Mouse (Mus musculus) hindbrain, embryonic 10.5 days (tissue): Measurements from ENCODE around the gene Sfxn1. TPM values are rescaled to one million over a fixed set of nuclear protein-coding genes. Genes with fewer than 3 reads are reported as not detected.

ENCODE experiments used
- DNase-seq: peaks from one replicate; pipeline ENCODE4 v3.0.0-alpha.2; 2017; ENCODE audit warnings: low spot score
- H3K27ac ChIP-seq: fragments of 300-500 bp; sonication (generic); 2 replicates; pipeline ENCODE4 v1.5.1; 2016; ENCODE audit warnings: mild to moderate bottlenecking, moderate library complexity
- H3K27me3 ChIP-seq: fragments of 300-500 bp; sonication (generic); 2 replicates; pipeline ENCODE4 v1.6.1; 2016; ENCODE audit warnings: mild to moderate bottlenecking; ENCODE audit not compliant: poor library complexity, insufficient read depth, severe bottlenecking
- H3K36me3 ChIP-seq: fragments of 300-500 bp; sonication (generic); 2 replicates; pipeline ENCODE4 v1.6.1; 2016; ENCODE audit warnings: mild to moderate bottlenecking, moderate library complexity
- H3K4me1 ChIP-seq: fragments of 300-500 bp; sonication (generic); replicated peaks from 2 replicates; pipeline ENCODE4 v1.6.1; 2016; ENCODE audit warnings: mild to moderate bottlenecking
- H3K4me3 ChIP-seq: fragments of 300-500 bp; sonication (generic); 2 replicates; pipeline ENCODE4 v1.5.1; 2016; ENCODE audit warnings: mild to moderate bottlenecking, moderate library complexity
- H3K9me3 ChIP-seq: fragments of 300-500 bp; sonication (generic); 2 replicates; pipeline ENCODE4 v1.6.1; 2016; ENCODE audit warnings: mild to moderate bottlenecking, moderate library complexity
- WGBS: fragments of 180-500 bp; shearing (Covaris S2); methylation state at CpG from one replicate; pipeline ENCODE4 v1.1.7; 2016; 5-methylcytosine and 5-hydroxymethylcytosine counted together
- polyA plus RNA-seq: library from polyadenylated mRNA; unstranded; fragments of >200 nt; fragmentation: Nextera tagmentation; extraction: Ambion mirVana; gene quantifications from 2 replicates; pipeline ENCODE4 v1.2.1, GENCODE M21; 2016

Sfxn1 gene
- polyA plus RNA-seq = 66.8 and 70.5 TPM in 2 replicates

- WGBS = under 1% methylated on average over 74 of the region's 74 CpGs
- DNase-seq = peak; percentile 82
Observed at GRCm38 (mm10) chr13:54071606-54072331, at the start of gene Sfxn1. Gene Sfxn1, plus strand, starts transcription at chr13:54071869.

GRCm38 (mm10) chr13:54023311-54023710 lies 48.4 kb upstream of the Sfxn1 start:
- no peak for DNase-seq
- Histone ChIP-seq H3K4me1 (no peaks in the 10 kb centered on the region), H3K27me3 (no peaks in the 10 kb centered on the region), H3K36me3 (no peaks in the 10 kb centered on the region), H3K4me3 (no peak overlapping the region), H3K27ac (no peak overlapping the region), H3K9me3 (0 out of 2 replicates have a peak, but pooled peaks cover 5% of the 10 kb centered on the region)
- 73% methylated on average over 5 of the region's 5 CpGs for WGBS

More at GRCm38 (mm10) chr13:54071606-54072331, at the start of gene Sfxn1:
- H3K36me3 ChIP-seq = peaks cover 21% of the 10 kb centered on the region
- peak within 1 kb of the TSS; percentile 95 for H3K27ac ChIP-seq
- H3K4me3 ChIP-seq = peak within 1 kb of the TSS; percentile 87
- H3K9me3 ChIP-seq = no peaks in the 10 kb centered on the region
- H3K27me3 ChIP-seq = no peaks in the 10 kb centered on the region
- peaks cover 29% of the 10 kb centered on the region for H3K4me1 ChIP-seq

GRCm38 (mm10) chr13:54027079-54027478 lies 44.6 kb upstream of the Sfxn1 start:
- H3K36me3 ChIP-seq = no peaks in the 10 kb centered on the region
- no peak overlapping the region for H3K27ac ChIP-seq
- no peaks in the 10 kb centered on the region for H3K27me3 ChIP-seq
- 0 out of 2 replicates have a peak, but pooled peaks cover 5% of the 10 kb centered on the region for H3K9me3 ChIP-seq
- no peak for DNase-seq
- no peaks in the 10 kb centered on the region for H3K4me1 ChIP-seq
- 88% methylated on average over 7 of the region's 7 CpGs for WGBS
- H3K4me3 ChIP-seq = no peak overlapping the region

GRCm38 (mm10) chr13:54033653-54034052 lies 38.0 kb upstream of the Sfxn1 start:
- Histone ChIP-seq H3K36me3 (no peaks in the 10 kb centered on the region), H3K4me3 (no peak overlapping the region), H3K4me1 (no peaks in the 10 kb centered on the region), H3K27me3 (no peaks in the 10 kb centered on the region), H3K27ac (no peak overlapping the region), H3K9me3 (no peaks in the 10 kb centered on the region)
- no peak for DNase-seq
- WGBS = 85% methylated on average over 4 of the region's 4 CpGs

GRCm38 (mm10) chr13:54035541-54035940 lies 36.1 kb upstream of the Sfxn1 start:
- Histone ChIP-seq H3K27me3 (no peaks in the 10 kb centered on the region), H3K27ac (no peak overlapping the region), H3K4me1 (no peaks in the 10 kb centered on the region), H3K4me3 (no peak overlapping the region), H3K9me3 (no peaks in the 10 kb centered on the region), H3K36me3 (no peaks in the 10 kb centered on the region)
- no peak for DNase-seq
- WGBS = 73% methylated on average over 1 of the region's 1 CpGs

GRCm38 (mm10) chr13:54037936-54038335 lies 33.7 kb upstream of the Sfxn1 start:
- H3K9me3 ChIP-seq = no peaks in the 10 kb centered on the region
- no peaks in the 10 kb centered on the region for H3K27me3 ChIP-seq
- DNase-seq = no peak
- H3K4me1 ChIP-seq = peaks cover 3% of the 10 kb centered on the region; the same call in 1 of the 2 replicates
- WGBS = 89% methylated on average over 4 of the region's 4 CpGs
- H3K36me3 ChIP-seq = no peaks in the 10 kb centered on the region
- H3K4me3 ChIP-seq = no peak overlapping the region
- no peak overlapping the region for H3K27ac ChIP-seq

- DNase-seq = no peak
- peaks cover 3% of the 10 kb centered on the region; the same call in 1 of the 2 replicates for H3K4me1 ChIP-seq
- no peaks in the 10 kb centered on the region for H3K27me3 ChIP-seq
- H3K9me3 ChIP-seq = no peaks in the 10 kb centered on the region
- 93% methylated on average over 2 of the region's 2 CpGs for WGBS
- no peaks in the 10 kb centered on the region for H3K36me3 ChIP-seq
- H3K4me3 ChIP-seq = no peak overlapping the region
- H3K27ac ChIP-seq = no peak overlapping the region
Observed at GRCm38 (mm10) chr13:54040256-54040655, 31.4 kb upstream of the Sfxn1 start.

GRCm38 (mm10) chr13:54048679-54049352 lies 22.9 kb upstream of the Sfxn1 start:
- H3K4me1 ChIP-seq = no peaks in the 10 kb centered on the region
- DNase-seq = no peak
- no peak overlapping the region for H3K27ac ChIP-seq
- H3K36me3 ChIP-seq = no peaks in the 10 kb centered on the region
- H3K27me3 ChIP-seq = peaks cover 10% of the 10 kb centered on the region
- WGBS = 87% methylated on average over 7 of the region's 7 CpGs
- H3K4me3 ChIP-seq = no peak overlapping the region
- no peaks in the 10 kb centered on the region for H3K9me3 ChIP-seq

- H3K4me3 ChIP-seq = no peak overlapping the region
- no peak for DNase-seq
- 64% methylated on average over 7 of the region's 7 CpGs for WGBS
Observed at GRCm38 (mm10) chr13:54051641-54052040, 20.0 kb upstream of the Sfxn1 start.

GRCm38 (mm10) chr13:54054962-54055361 lies 16.7 kb upstream of the Sfxn1 start:
- H3K36me3 ChIP-seq = no peaks in the 10 kb centered on the region
- peak overlapping the region; percentile 68 for H3K4me3 ChIP-seq
- peaks cover 15% of the 10 kb centered on the region for H3K4me1 ChIP-seq
- under 1% methylated on average over 20 of the region's 20 CpGs for WGBS
- H3K9me3 ChIP-seq = no peaks in the 10 kb centered on the region
- H3K27ac ChIP-seq = peak overlapping the region; percentile 23; the same call in 1 of the 2 replicates
- peak; percentile 45 for DNase-seq
- peaks cover 37% of the 10 kb centered on the region for H3K27me3 ChIP-seq

More at GRCm38 (mm10) chr13:54051641-54052040, 20.0 kb upstream of the Sfxn1 start:
- Histone ChIP-seq H3K9me3 (no peaks in the 10 kb centered on the region), H3K4me1 (peaks cover 15% of the 10 kb centered on the region), H3K36me3 (no peaks in the 10 kb centered on the region), H3K27me3 (peaks cover 27% of the 10 kb centered on the region), H3K27ac (no peak overlapping the region)

GRCm38 (mm10) chr13:54055448-54055861 lies 16.2 kb upstream of the Sfxn1 start, which contains the start of gene Drd1:
Gene Drd1, minus strand, starts transcription at chr13:54055705.
- Histone ChIP-seq H3K4me3 (peak within 1 kb of the TSS; percentile 68), H3K27me3 (peaks cover 37% of the 10 kb centered on the region), H3K4me1 (peaks cover 15% of the 10 kb centered on the region), H3K27ac (peak within 1 kb of the TSS; percentile 66; the same call in 1 of the 2 replicates), H3K36me3 (no peaks in the 10 kb centered on the region), H3K9me3 (no peaks in the 10 kb centered on the region)
- DNase-seq = peak; percentile 75
- under 1% methylated on average over 31 of the region's 31 CpGs for WGBS

- no peak for DNase-seq
- H3K27me3 ChIP-seq = 0 out of 2 replicates have a peak, but pooled peaks cover 7% of the 10 kb centered on the region
- 84% methylated on average over 3 of the region's 3 CpGs for WGBS
- H3K4me1 ChIP-seq = no peaks in the 10 kb centered on the region
- H3K4me3 ChIP-seq = no peak overlapping the region
- H3K27ac ChIP-seq = no peak overlapping the region
- H3K36me3 ChIP-seq = no peaks in the 10 kb centered on the region
- H3K9me3 ChIP-seq = no peaks in the 10 kb centered on the region
Observed at GRCm38 (mm10) chr13:54062068-54062467, 9.6 kb upstream of the Sfxn1 start.

- Histone ChIP-seq H3K27me3 (no peaks in the 10 kb centered on the region), H3K9me3 (no peaks in the 10 kb centered on the region), H3K27ac (no peak overlapping the region), H3K4me3 (no peak overlapping the region), H3K36me3 (no peaks in the 10 kb centered on the region), H3K4me1 (peaks cover 11% of the 10 kb centered on the region)
- no peak for DNase-seq
- 3% methylated on average over 3 of the region's 3 CpGs for WGBS
Observed at GRCm38 (mm10) chr13:54063292-54063691, 8.4 kb upstream of the Sfxn1 start.
